Mouse (Mus musculus) liver, adult 2 months (tissue): ENCODE results near the gene Ttll11.

Experiments used
- CTCF ChIP-seq: fragments of 200-500 bp; IDR thresholded peaks from 2 replicates; pipeline ENCODE4 v1.5.1; 2011; ENCODE audit warnings: low read depth, low read length, control low read depth
- POLR2A ChIP-seq: fragments of 200-500 bp; IDR thresholded peaks from 2 replicates; pipeline ENCODE4 v1.6.1; 2011; ENCODE audit warnings: low read length, control low read depth; ENCODE audit not compliant: insufficient read depth; ENCODE audit errors: extremely low read depth

GRCm38 (mm10) chr2:35935045-35935444 lies 44.7 kb downstream of the Ttll11 start:
- no peak for TF ChIP-seq POLR2A
- TF ChIP-seq CTCF, result no peak
